Mouse (Mus musculus) urinary bladder, adult 18-20 months (tissue): Measurements from ENCODE around the gene Fras1.

ENCODE experiments used
- DNase-seq, 2 experiments: peaks; one replicate each; pipeline ENCODE4 v3.0.0; 2022; ENCODE audit warnings: low spot score in 2 of 2, mixed read lengths in 2 of 2

Gene Fras1

GRCm38 (mm10) chr5:96482054-96482453 lies 108.3 kb downstream of the Fras1 start:
- DNase-seq: no peak

- no peak for DNase-seq
Observed at GRCm38 (mm10) chr5:96492497-96492896, 118.7 kb downstream of the Fras1 start.

- DNase-seq: no peak
Observed at GRCm38 (mm10) chr5:96494502-96495292, 120.9 kb downstream of the Fras1 start.

GRCm38 (mm10) chr5:96498083-96498482 lies 124.3 kb downstream of the Fras1 start:
- no peak for DNase-seq

GRCm38 (mm10) chr5:96501783-96502182 lies 128.0 kb downstream of the Fras1 start:
- DNase-seq: no peak

- DNase-seq: no peak
Observed at GRCm38 (mm10) chr5:96502400-96502799, 128.6 kb downstream of the Fras1 start.

- no peak for DNase-seq
Observed at GRCm38 (mm10) chr5:96511005-96511404, 137.2 kb downstream of the Fras1 start.

GRCm38 (mm10) chr5:96513327-96513726 lies 139.6 kb downstream of the Fras1 start:
- DNase-seq: no peak

- no peak for DNase-seq
Observed at GRCm38 (mm10) chr5:96515860-96516311, 142.1 kb downstream of the Fras1 start.

GRCm38 (mm10) chr5:96516329-96516728 lies 142.6 kb downstream of the Fras1 start:
- no peak for DNase-seq

- no peak for DNase-seq
Observed at GRCm38 (mm10) chr5:96521541-96521940, 147.8 kb downstream of the Fras1 start.

GRCm38 (mm10) chr5:96522909-96523409 lies 149.2 kb downstream of the Fras1 start:
- DNase-seq: no peak

GRCm38 (mm10) chr5:96528296-96528695 lies 154.5 kb downstream of the Fras1 start:
- DNase-seq: no peak

GRCm38 (mm10) chr5:96530516-96530915 lies 156.8 kb downstream of the Fras1 start:
- DNase-seq: no peak

- no peak for DNase-seq
Observed at GRCm38 (mm10) chr5:96531962-96532361, 158.2 kb downstream of the Fras1 start.

GRCm38 (mm10) chr5:96536527-96536926 lies 162.8 kb downstream of the Fras1 start:
- no peak for DNase-seq

- no peak for DNase-seq
Observed at GRCm38 (mm10) chr5:96536937-96537336, 163.2 kb downstream of the Fras1 start.

GRCm38 (mm10) chr5:96544112-96544511 lies 170.4 kb downstream of the Fras1 start:
- no peak for DNase-seq

- no peak for DNase-seq
Observed at GRCm38 (mm10) chr5:96545994-96546393, 172.2 kb downstream of the Fras1 start.

- no peak for DNase-seq
Observed at GRCm38 (mm10) chr5:96554940-96555679, 181.4 kb downstream of the Fras1 start.

GRCm38 (mm10) chr5:96558049-96558804 lies 184.5 kb downstream of the Fras1 start:
- no peak for DNase-seq

GRCm38 (mm10) chr5:96574586-96574985 lies 200.8 kb downstream of the Fras1 start:
- no peak for DNase-seq
